Mouse (Mus musculus) induced T-regulatory cell, adult 2 months (primary cell): ENCODE measurements around the gene Pafah1b1.

Experiments used
- DNase-seq: peaks from one replicate; pipeline ENCODE4 v3.0.0-alpha.2; 2012; ENCODE audit warnings: low read depth

The Pafah1b1 gene

GRCm38 (mm10) chr11:74724235-74724791 is at the start of gene Pafah1b1:
Gene Pafah1b1 (minus strand): TSS chr11:74724670.
- peak; percentile 97 for DNase-seq

- no peak for DNase-seq
Measured at GRCm38 (mm10) chr11:74772386-74772785, 47.9 kb upstream of the Pafah1b1 start.

- DNase-seq = no peak
Measured at GRCm38 (mm10) chr11:74771650-74772049, 47.2 kb upstream of the Pafah1b1 start.

GRCm38 (mm10) chr11:74771234-74771633 is 46.8 kb upstream of the Pafah1b1 start:
- no peak for DNase-seq

- DNase-seq = peak; percentile 99
Measured at GRCm38 (mm10) chr11:74770595-74771207, 46.2 kb upstream of the Pafah1b1 start, which contains the start of gene Mettl16. Gene Mettl16 (plus strand): TSS chr11:74770830.

GRCm38 (mm10) chr11:74770037-74770436 is 45.6 kb upstream of the Pafah1b1 start:
- DNase-seq = no peak

- DNase-seq = peak; percentile 75
Measured at GRCm38 (mm10) chr11:74768045-74768444, 43.6 kb upstream of the Pafah1b1 start.

- no peak for DNase-seq
Measured at GRCm38 (mm10) chr11:74767469-74767868, 43.0 kb upstream of the Pafah1b1 start.

- no peak for DNase-seq
Measured at GRCm38 (mm10) chr11:74763960-74764625, 39.6 kb upstream of the Pafah1b1 start.

GRCm38 (mm10) chr11:74761011-74761705 is 36.7 kb upstream of the Pafah1b1 start:
- DNase-seq = no peak

GRCm38 (mm10) chr11:74756631-74757030 is 32.2 kb upstream of the Pafah1b1 start:
- DNase-seq = no peak

GRCm38 (mm10) chr11:74751352-74752066 is 27.0 kb upstream of the Pafah1b1 start:
- no peak for DNase-seq

GRCm38 (mm10) chr11:74750662-74751351 is 26.3 kb upstream of the Pafah1b1 start:
- DNase-seq = no peak

- DNase-seq = no peak
Measured at GRCm38 (mm10) chr11:74749241-74749640, 24.8 kb upstream of the Pafah1b1 start.

GRCm38 (mm10) chr11:74748022-74748421 is 23.6 kb upstream of the Pafah1b1 start:
- no peak for DNase-seq

GRCm38 (mm10) chr11:74737861-74738260 is 13.4 kb upstream of the Pafah1b1 start:
- no peak for DNase-seq

- DNase-seq = no peak
Measured at GRCm38 (mm10) chr11:74734917-74735316, 10.4 kb upstream of the Pafah1b1 start.

GRCm38 (mm10) chr11:74725181-74725580 is 711 bp upstream of the Pafah1b1 start:
- DNase-seq = no peak

GRCm38 (mm10) chr11:74723357-74724234 is 874 bp downstream of the Pafah1b1 start:
- DNase-seq = peak; percentile 96

- DNase-seq = no peak
Measured at GRCm38 (mm10) chr11:74721971-74722370, 2.5 kb downstream of the Pafah1b1 start.
